Mouse (Mus musculus) limb, embryonic 13.5 days (tissue): ENCODE data around the gene Idi2. TPM values are rescaled to one million over a fixed set of nuclear protein-coding genes. Genes with fewer than 3 reads are reported as not detected.
"Not testable (repeated sequence)": the region's sequence is repeated elsewhere in the genome, so short reads cannot be mapped to it uniquely, and the experiment has no call there.

Experiments used
- ATAC-seq: fragments of 200-750 bp; cut with Nextera tagmentation; 2 replicates; pipeline ENCODE4 v1.8.0; 2017; ENCODE audit warnings: low read depth, moderate number of reproducible peaks, moderate TSS enrichment; ENCODE audit not compliant: low FRiP score
- H3K27ac ChIP-seq: fragments of 300-500 bp; sonication (generic); 2 replicates; pipeline ENCODE4 v1.5.1; 2015; ENCODE audit warnings: inconsistent platforms, mild to moderate bottlenecking, moderate library complexity
- H3K27me3 ChIP-seq: fragments of 300-500 bp; sonication (generic); 2 replicates; pipeline ENCODE4 v1.6.1; 2015; ENCODE audit warnings: mild to moderate bottlenecking, inconsistent platforms
- H3K36me3 ChIP-seq: fragments of 300-500 bp; sonication (generic); 2 replicates; pipeline ENCODE4 v1.6.1; 2015; ENCODE audit warnings: inconsistent platforms, mild to moderate bottlenecking, moderate library complexity
- H3K4me1 ChIP-seq: fragments of 300-500 bp; sonication (generic); 2 replicates; pipeline ENCODE4 v1.6.1; 2015; ENCODE audit warnings: inconsistent platforms
- H3K4me2 ChIP-seq: fragments of 300-500 bp; sonication (generic); replicated peaks from 2 replicates; pipeline ENCODE4 v1.6.1; 2015; ENCODE audit warnings: inconsistent platforms, mild to moderate bottlenecking, moderate library complexity
- H3K4me3 ChIP-seq: fragments of 300-500 bp; sonication (generic); 2 replicates; pipeline ENCODE4 v1.5.1; 2015; ENCODE audit warnings: moderate library complexity, mild to moderate bottlenecking, inconsistent platforms
- H3K9ac ChIP-seq: fragments of 300-500 bp; sonication (generic); 2 replicates; pipeline ENCODE4 v1.6.1; 2015; ENCODE audit warnings: mild to moderate bottlenecking, inconsistent platforms
- H3K9me3 ChIP-seq: fragments of 300-500 bp; sonication (generic); 2 replicates; pipeline ENCODE4 v1.6.1; 2016; ENCODE audit warnings: inconsistent platforms
- WGBS: fragments of 180-500 bp; shearing (Covaris S2); methylation state at CpG from one replicate; pipeline ENCODE4 v1.1.7; 2015; 5-methylcytosine and 5-hydroxymethylcytosine counted together
- polyA plus RNA-seq: library from polyadenylated mRNA; unstranded; fragments of >200 nt; fragmentation: Nextera tagmentation; extraction: Ambion mirVana; gene quantifications from 2 replicates; pipeline ENCODE4 v1.2.1, GENCODE M21; 2015

Idi2 gene
- not detected in 2 replicates for polyA plus RNA-seq

- H3K4me1 ChIP-seq, H3K4me2 ChIP-seq, H3K9me3 ChIP-seq, H3K4me3 ChIP-seq, H3K9ac ChIP-seq, H3K27me3 ChIP-seq, ATAC-seq, H3K36me3 ChIP-seq, H3K27ac ChIP-seq: not testable (repeated sequence)
These were observed at the start of gene Idi2 for GRCm38 (mm10) chr13:8952563-8952962. Gene Idi2, plus strand, starts transcription at chr13:8952863.

- H3K27me3 ChIP-seq, H3K4me1 ChIP-seq, ATAC-seq, H3K36me3 ChIP-seq, H3K27ac ChIP-seq, H3K9ac ChIP-seq, H3K9me3 ChIP-seq, H3K4me2 ChIP-seq, H3K4me3 ChIP-seq: not testable (repeated sequence)
- 70% methylated on average over 2 of the region's 2 CpGs for WGBS
These were observed 46.7 kb upstream of the Idi2 start for GRCm38 (mm10) chr13:8905986-8906385.

- not testable (repeated sequence) for ATAC-seq
These were observed 38.8 kb upstream of the Idi2 start for GRCm38 (mm10) chr13:8913890-8914289.

GRCm38 (mm10) chr13:8933499-8933898, 19.2 kb upstream of the Idi2 start:
- no peaks in the 10 kb centered on the region for H3K4me1 ChIP-seq
- H3K36me3 ChIP-seq: no peaks in the 10 kb centered on the region
- H3K4me3 ChIP-seq: no peak overlapping the region
- no peak overlapping the region for H3K9ac ChIP-seq
- H3K27ac ChIP-seq: no peak overlapping the region
- 55% methylated on average over 2 of the region's 2 CpGs for WGBS
- no peak overlapping the region for H3K4me2 ChIP-seq
- no peaks in the 10 kb centered on the region for H3K9me3 ChIP-seq
- ATAC-seq: no peak
- no peaks in the 10 kb centered on the region for H3K27me3 ChIP-seq

More at GRCm38 (mm10) chr13:8913890-8914289, 38.8 kb upstream of the Idi2 start:
- H3K4me1 ChIP-seq, H3K9me3 ChIP-seq, H3K4me3 ChIP-seq, H3K4me2 ChIP-seq, H3K27me3 ChIP-seq, H3K36me3 ChIP-seq, H3K9ac ChIP-seq, H3K27ac ChIP-seq: not testable (repeated sequence)
- 87% methylated on average over 8 of the region's 8 CpGs for WGBS

GRCm38 (mm10) chr13:8937611-8938140, 15.0 kb upstream of the Idi2 start:
- not testable (repeated sequence) for H3K27ac ChIP-seq, ATAC-seq, H3K36me3 ChIP-seq, H3K27me3 ChIP-seq, H3K9ac ChIP-seq, H3K4me1 ChIP-seq, H3K4me3 ChIP-seq, H3K9me3 ChIP-seq, H3K4me2 ChIP-seq
- 84% methylated on average over 6 of the region's 6 CpGs for WGBS

- not testable (repeated sequence) for H3K4me1 ChIP-seq, H3K9me3 ChIP-seq, H3K27me3 ChIP-seq, H3K4me3 ChIP-seq, H3K36me3 ChIP-seq, H3K4me2 ChIP-seq, H3K9ac ChIP-seq, H3K27ac ChIP-seq
- peak; percentile 59 for ATAC-seq
- 89% methylated on average over 4 of the region's 4 CpGs for WGBS
These were observed 11.6 kb upstream of the Idi2 start for GRCm38 (mm10) chr13:8941110-8941509.

- H3K27ac ChIP-seq, H3K9ac ChIP-seq, ATAC-seq, H3K4me3 ChIP-seq, H3K4me2 ChIP-seq, H3K27me3 ChIP-seq, H3K4me1 ChIP-seq, H3K36me3 ChIP-seq, H3K9me3 ChIP-seq: not testable (repeated sequence)
- WGBS: 50% methylated on average over 1 of the region's 5 CpGs
These were observed 11.0 kb upstream of the Idi2 start for GRCm38 (mm10) chr13:8941701-8942100.

- H3K9me3 ChIP-seq, H3K9ac ChIP-seq, H3K4me3 ChIP-seq, H3K27ac ChIP-seq, H3K36me3 ChIP-seq, ATAC-seq, H3K4me2 ChIP-seq, H3K4me1 ChIP-seq, H3K27me3 ChIP-seq: not testable (repeated sequence)
- no CpG with 5 or more reads among the region's 5 CpGs for WGBS
These were observed 8.8 kb upstream of the Idi2 start for GRCm38 (mm10) chr13:8943828-8944227.

- H3K9ac ChIP-seq, H3K36me3 ChIP-seq, H3K27me3 ChIP-seq, ATAC-seq, H3K27ac ChIP-seq, H3K9me3 ChIP-seq, H3K4me3 ChIP-seq, H3K4me2 ChIP-seq, H3K4me1 ChIP-seq: not testable (repeated sequence)
These were observed 4.5 kb upstream of the Idi2 start, which contains the start of gene Gm9745 for GRCm38 (mm10) chr13:8948131-8948530. Gene Gm9745, minus strand, starts transcription at chr13:8948231.

- not testable (repeated sequence) for H3K9ac ChIP-seq, H3K4me3 ChIP-seq, H3K4me1 ChIP-seq, H3K4me2 ChIP-seq, H3K36me3 ChIP-seq, H3K27ac ChIP-seq, H3K27me3 ChIP-seq, ATAC-seq, H3K9me3 ChIP-seq
- 79% methylated on average over 2 of the region's 2 CpGs for WGBS
These were observed 2.5 kb downstream of the Idi2 start for GRCm38 (mm10) chr13:8955127-8955526.

- WGBS: no CpG with 5 or more reads among the region's 5 CpGs
- not testable (repeated sequence) for ATAC-seq
These were observed 4.2 kb downstream of the Idi2 start for GRCm38 (mm10) chr13:8956873-8957272.

GRCm38 (mm10) chr13:8959058-8959457, 6.4 kb downstream of the Idi2 start:
- WGBS: 75% methylated on average over 1 of the region's 5 CpGs
- H3K4me1 ChIP-seq, H3K9me3 ChIP-seq, H3K36me3 ChIP-seq, H3K4me2 ChIP-seq, ATAC-seq, H3K4me3 ChIP-seq, H3K27ac ChIP-seq, H3K9ac ChIP-seq, H3K27me3 ChIP-seq: not testable (repeated sequence)

More at GRCm38 (mm10) chr13:8956873-8957272, 4.2 kb downstream of the Idi2 start:
- not testable (repeated sequence) for H3K9me3 ChIP-seq, H3K9ac ChIP-seq, H3K27ac ChIP-seq, H3K4me1 ChIP-seq, H3K27me3 ChIP-seq, H3K4me3 ChIP-seq, H3K36me3 ChIP-seq, H3K4me2 ChIP-seq

- H3K9me3 ChIP-seq: not testable (repeated sequence)
- WGBS: 80% methylated on average over 5 of the region's 6 CpGs
These were observed 6.9 kb downstream of the Idi2 start for GRCm38 (mm10) chr13:8959554-8959953.

More at GRCm38 (mm10) chr13:8959554-8959953, 6.9 kb downstream of the Idi2 start:
- H3K36me3 ChIP-seq, H3K4me1 ChIP-seq, H3K27ac ChIP-seq, H3K4me3 ChIP-seq, ATAC-seq, H3K9ac ChIP-seq, H3K27me3 ChIP-seq, H3K4me2 ChIP-seq: not testable (repeated sequence)
